Mouse (Mus musculus) forebrain, embryonic 14.5 days (tissue): ENCODE measurements at regions not wholly inside any gene's neighbourhood (a gene's known extent, or its start where the extent isn't known, plus 50 kb on each side); places are given as distances from the start of the nearest gene placed in this dataset.

Experiments
- ATAC-seq: fragments of 200-750 bp; cut with Nextera tagmentation; 2 replicates; pipeline ENCODE4 v1.8.0; 2017; ENCODE audit warnings: mild to moderate bottlenecking, moderate library complexity
- DNase-seq: peaks from one replicate; pipeline ENCODE4 v3.0.0-alpha.2; 2015; ENCODE audit warnings: low spot score
- H3K27ac ChIP-seq: fragments of 300-500 bp; sonication (generic); 2 replicates; pipeline ENCODE4 v1.5.1; 2014; ENCODE audit warnings: low read depth, mild to moderate bottlenecking, control low read depth, low read length, moderate library complexity
- H3K27me3 ChIP-seq: fragments of 300-500 bp; sonication (generic); replicated peaks from 2 replicates; pipeline ENCODE4 v1.6.1; 2014; ENCODE audit warnings: low read length, control low read depth, mixed read lengths; ENCODE audit not compliant: control insufficient read depth, insufficient read depth
- H3K36me3 ChIP-seq: fragments of 300-500 bp; sonication (generic); 2 replicates; pipeline ENCODE4 v1.6.1; 2014; ENCODE audit warnings: low read length, control low read depth; ENCODE audit not compliant: control insufficient read depth, insufficient read depth
- H3K4me1 ChIP-seq: fragments of 300-500 bp; sonication (generic); 2 replicates; pipeline ENCODE4 v1.6.1; 2014; ENCODE audit warnings: antibody characterized with exemption, low read length, control low read depth; ENCODE audit not compliant: control insufficient read depth, insufficient read depth
- H3K4me2 ChIP-seq: fragments of 300-500 bp; sonication (generic); 2 replicates; pipeline ENCODE4 v1.6.1; 2014; ENCODE audit warnings: mild to moderate bottlenecking, control low read depth, low read length
- H3K4me3 ChIP-seq: fragments of 300-500 bp; sonication (generic); 2 replicates; pipeline ENCODE4 v1.5.1; 2014; ENCODE audit warnings: low read depth, low read length, control low read depth
- H3K9ac ChIP-seq: fragments of 300-500 bp; sonication (generic); 2 replicates; pipeline ENCODE4 v1.6.1; 2014; ENCODE audit warnings: mild to moderate bottlenecking, low read length, control low read depth, moderate library complexity
- H3K9me3 ChIP-seq: fragments of 300-500 bp; sonication (generic); replicated peaks from 2 replicates; pipeline ENCODE4 v1.6.1; 2016; ENCODE audit warnings: low read length, control low read depth, mixed read lengths; ENCODE audit not compliant: control insufficient read depth
- WGBS: fragments of 180-500 bp; shearing (Covaris S2); extraction: QIAGEN DNeasy Blood & Tissue Kit; methylation state at CpG from one replicate; pipeline ENCODE4 v1.1.7; 2014; 5-methylcytosine and 5-hydroxymethylcytosine counted together

- Histone ChIP-seq H3K9ac (no peak overlapping the region), H3K36me3 (no peaks in the 10 kb centered on the region), H3K4me1 (no peaks in the 10 kb centered on the region), H3K4me3 (no peak overlapping the region), H3K27me3 (no peaks in the 10 kb centered on the region), H3K4me2 (no peak overlapping the region), H3K9me3 (no peaks in the 10 kb centered on the region), H3K27ac (no peak overlapping the region)
- WGBS: 92% methylated on average over 1 of the region's 1 CpGs
- ATAC-seq (no peak), DNase-seq (no peak)
Observed at GRCm38 (mm10) chr9:52867236-52867635, 187.7 kb upstream of the AI593442 start.

- Histone ChIP-seq H3K4me1 (no peaks in the 10 kb centered on the region), H3K9me3 (no peaks in the 10 kb centered on the region), H3K27me3 (no peaks in the 10 kb centered on the region), H3K4me3 (no peak overlapping the region), H3K9ac (no peak overlapping the region), H3K4me2 (no peak overlapping the region), H3K27ac (no peak overlapping the region), H3K36me3 (no peaks in the 10 kb centered on the region)
- ATAC-seq: no peak
- WGBS: 51% methylated on average over 4 of the region's 4 CpGs
- DNase-seq: no peak
Observed at GRCm38 (mm10) chr9:52860327-52860726, 180.7 kb upstream of the AI593442 start.

- Histone ChIP-seq H3K4me3 (no peak overlapping the region), H3K36me3 (no peaks in the 10 kb centered on the region), H3K4me2 (no peak overlapping the region), H3K9ac (no peak overlapping the region), H3K27ac (no peak overlapping the region), H3K9me3 (no peaks in the 10 kb centered on the region), H3K27me3 (no peaks in the 10 kb centered on the region), H3K4me1 (no peaks in the 10 kb centered on the region)
- WGBS: 48% methylated on average over 4 of the region's 4 CpGs
- ATAC-seq (no peak), DNase-seq (no peak)
Observed at GRCm38 (mm10) chr9:52858411-52858810, 178.8 kb upstream of the AI593442 start.

- H3K4me1 ChIP-seq: no peaks in the 10 kb centered on the region
- no peaks in the 10 kb centered on the region for H3K27me3 ChIP-seq
- no peak overlapping the region for H3K4me3 ChIP-seq
- WGBS: 78% methylated on average over 6 of the region's 6 CpGs
- ATAC-seq (no peak), DNase-seq (no peak)
- no peak overlapping the region for H3K27ac ChIP-seq
- no peak overlapping the region for H3K4me2 ChIP-seq
- no peaks in the 10 kb centered on the region for H3K36me3 ChIP-seq
- H3K9ac ChIP-seq: no peak overlapping the region
- H3K9me3 ChIP-seq: no peaks in the 10 kb centered on the region
Observed at GRCm38 (mm10) chr9:52853338-52853737, 173.8 kb upstream of the AI593442 start.

GRCm38 (mm10) chr9:52850552-52850951, 171.0 kb upstream of the AI593442 start:
- WGBS: 81% methylated on average over 2 of the region's 2 CpGs
- Histone ChIP-seq H3K4me1 (no peaks in the 10 kb centered on the region), H3K27me3 (no peaks in the 10 kb centered on the region), H3K4me2 (no peak overlapping the region), H3K4me3 (no peak overlapping the region), H3K9me3 (no peaks in the 10 kb centered on the region), H3K27ac (no peak overlapping the region), H3K9ac (no peak overlapping the region), H3K36me3 (no peaks in the 10 kb centered on the region)
- DNase-seq: no peak
- ATAC-seq: no peak

- Histone ChIP-seq H3K4me3 (no peak overlapping the region), H3K36me3 (no peaks in the 10 kb centered on the region), H3K9me3 (no peaks in the 10 kb centered on the region), H3K27me3 (no peaks in the 10 kb centered on the region), H3K4me1 (no peaks in the 10 kb centered on the region), H3K9ac (no peak overlapping the region), H3K4me2 (no peak overlapping the region), H3K27ac (no peak overlapping the region)
- ATAC-seq (no peak), DNase-seq (no peak)
- WGBS: 60% methylated on average over 3 of the region's 3 CpGs
Observed at GRCm38 (mm10) chr9:52849931-52850330, 170.4 kb upstream of the AI593442 start.

GRCm38 (mm10) chr9:52841105-52841504, 161.5 kb upstream of the AI593442 start:
- ATAC-seq: peak; percentile 50; the same call in 1 of the 2 replicates
- Histone ChIP-seq H3K9ac (no peak overlapping the region), H3K36me3 (no peaks in the 10 kb centered on the region), H3K4me2 (no peak overlapping the region), H3K9me3 (no peaks in the 10 kb centered on the region), H3K4me1 (no peaks in the 10 kb centered on the region), H3K27me3 (no peaks in the 10 kb centered on the region), H3K4me3 (no peak overlapping the region), H3K27ac (no peak overlapping the region)
- 79% methylated on average over 4 of the region's 4 CpGs for WGBS
- peak; percentile 44 for DNase-seq

- no peak overlapping the region for H3K4me3 ChIP-seq
- H3K9me3 ChIP-seq: no peaks in the 10 kb centered on the region
- DNase-seq (no peak), ATAC-seq (no peak)
- H3K4me2 ChIP-seq: no peak overlapping the region
- H3K27ac ChIP-seq: no peak overlapping the region
- no peak overlapping the region for H3K9ac ChIP-seq
- no peaks in the 10 kb centered on the region for H3K36me3 ChIP-seq
- no peaks in the 10 kb centered on the region for H3K27me3 ChIP-seq
- no peaks in the 10 kb centered on the region for H3K4me1 ChIP-seq
Observed at GRCm38 (mm10) chr9:52839996-52840395, 160.4 kb upstream of the AI593442 start.

GRCm38 (mm10) chr9:52836151-52836630, 156.6 kb upstream of the AI593442 start:
- Histone ChIP-seq H3K9ac (no peak overlapping the region), H3K9me3 (no peaks in the 10 kb centered on the region), H3K4me2 (no peak overlapping the region), H3K4me1 (no peaks in the 10 kb centered on the region), H3K27ac (no peak overlapping the region), H3K4me3 (no peak overlapping the region), H3K36me3 (no peaks in the 10 kb centered on the region), H3K27me3 (no peaks in the 10 kb centered on the region)
- DNase-seq: no peak
- ATAC-seq: no peak
- 85% methylated on average over 6 of the region's 6 CpGs for WGBS
